Mouse (Mus musculus) common myeloid progenitor, adult 5-6 weeks (primary cell): ENCODE results near the gene Clpb. TPM values are rescaled to one million over a fixed set of nuclear protein-coding genes. Genes with fewer than 3 reads are reported as not detected.

Experiments used
- ATAC-seq: replicated peaks from 2 replicates; pipeline ENCODE4 v1.8.0; 2016; ENCODE audit warnings: low read depth, mild to moderate bottlenecking, moderate TSS enrichment, inconsistent platforms; ENCODE audit not compliant: poor library complexity, severe bottlenecking
- total RNA-seq: library from RNA; stranded (forward); fragments of 200-1000, 187-1606 nt; gene quantifications from 2 replicates; pipeline ENCODE4 v1.2.3, GENCODE M21; 2017

The Clpb gene
- total RNA-seq, 1 experiment from 2014 or later = 29.2 TPM

- no peak for ATAC-seq
Measured at GRCm38 (mm10) chr7:101671601-101672280, 8.3 kb downstream of the Clpb start.

- ATAC-seq = no peak
Measured at GRCm38 (mm10) chr7:101673497-101673896, 10.1 kb downstream of the Clpb start.

GRCm38 (mm10) chr7:101676033-101676761 lies 12.8 kb downstream of the Clpb start:
- ATAC-seq = no peak

GRCm38 (mm10) chr7:101676762-101677308 lies 13.4 kb downstream of the Clpb start:
- ATAC-seq = no peak

GRCm38 (mm10) chr7:101679591-101679990 lies 16.2 kb downstream of the Clpb start:
- peak; percentile 97 for ATAC-seq

- ATAC-seq = no peak
Measured at GRCm38 (mm10) chr7:101680961-101681360, 17.5 kb downstream of the Clpb start.

- no peak for ATAC-seq
Measured at GRCm38 (mm10) chr7:101681565-101682071, 18.2 kb downstream of the Clpb start.

GRCm38 (mm10) chr7:101682886-101683285 lies 19.5 kb downstream of the Clpb start:
- no peak for ATAC-seq

- no peak for ATAC-seq
Measured at GRCm38 (mm10) chr7:101683976-101684630, 20.7 kb downstream of the Clpb start.

GRCm38 (mm10) chr7:101684671-101685070 lies 21.2 kb downstream of the Clpb start:
- ATAC-seq = no peak

- no peak for ATAC-seq
Measured at GRCm38 (mm10) chr7:101687144-101687543, 23.7 kb downstream of the Clpb start.

GRCm38 (mm10) chr7:101690471-101690870 lies 27.0 kb downstream of the Clpb start:
- no peak for ATAC-seq

GRCm38 (mm10) chr7:101691863-101692262 lies 28.4 kb downstream of the Clpb start:
- no peak for ATAC-seq

- no peak for ATAC-seq
Measured at GRCm38 (mm10) chr7:101692446-101692845, 29.0 kb downstream of the Clpb start.

GRCm38 (mm10) chr7:101695483-101695882 lies 32.0 kb downstream of the Clpb start:
- no peak for ATAC-seq

GRCm38 (mm10) chr7:101696931-101697723 lies 33.7 kb downstream of the Clpb start:
- peak; percentile 94 for ATAC-seq

- no peak for ATAC-seq
Measured at GRCm38 (mm10) chr7:101700296-101700695, 36.9 kb downstream of the Clpb start.

- no peak for ATAC-seq
Measured at GRCm38 (mm10) chr7:101702706-101703105, 39.3 kb downstream of the Clpb start.

GRCm38 (mm10) chr7:101709586-101709985 lies 46.2 kb downstream of the Clpb start:
- ATAC-seq = no peak

- ATAC-seq = no peak
Measured at GRCm38 (mm10) chr7:101710236-101710635, 46.8 kb downstream of the Clpb start.
